Mouse (Mus musculus): Measurements from ENCODE around the gene P2rx1. TPM values are rescaled to one million over a fixed set of nuclear protein-coding genes. Genes with fewer than 3 reads are reported as not detected.

P2rx1 gene
- polyA plus RNA-seq, 1 experiment, result 12.6 TPM

DNA sequence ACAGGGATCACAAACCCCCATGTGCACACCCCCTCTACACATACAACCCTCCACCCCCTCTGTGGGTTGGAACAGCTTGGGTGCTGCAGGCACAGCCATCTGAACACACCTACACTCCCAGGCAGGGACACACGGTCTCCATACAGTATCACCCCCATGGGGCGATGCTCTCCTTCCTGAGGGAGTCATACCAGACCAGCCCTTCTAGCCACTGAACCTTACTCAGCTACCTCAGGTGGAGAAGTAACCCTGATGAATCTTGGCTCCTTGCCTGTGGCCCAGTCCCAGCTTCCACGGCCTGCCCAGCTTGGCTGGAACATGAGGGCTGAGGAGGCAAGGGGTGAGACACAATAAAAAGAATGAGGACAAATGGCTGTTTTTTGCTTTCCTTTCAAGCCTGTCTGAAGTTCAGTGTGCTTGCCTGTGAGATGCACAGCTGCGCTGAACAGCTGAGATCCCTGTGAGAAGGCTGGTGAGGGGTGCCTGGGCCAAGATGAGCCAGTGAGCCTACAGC, 16.0 kb downstream of the P2rx1 start:
- Histone ChIP-seq H3K27me3 (ENCODE audit: control insufficient read depth, insufficient read depth, low read length) (no peaks in the 10 kb centered on the region), H3K4me3 (ENCODE audit: low read depth, low read length) (no peak overlapping the region), H3K36me3 (ENCODE audit: control insufficient read depth, insufficient read depth, low read length) (no peaks in the 10 kb centered on the region), H3K27ac (ENCODE audit: insufficient read depth, low read depth, low read length) (no peak overlapping the region), H3K4me1 (ENCODE audit: control insufficient read depth, insufficient read depth, insufficient read length, low read length) (peaks cover 7% of the 10 kb centered on the region)
- TF ChIP-seq CTCF (IDR thresholded peaks at IDR 0.05; ENCODE audit: extremely low read depth, insufficient read length, insufficient replicate concordance, low read depth, low read length) (no peak), POLR2A (IDR thresholded peaks at IDR 0.05; ENCODE audit: low read depth, low read length) (no peak)
- 72% methylated on average over 4 of the region's 4 CpGs for WGBS

DNA sequence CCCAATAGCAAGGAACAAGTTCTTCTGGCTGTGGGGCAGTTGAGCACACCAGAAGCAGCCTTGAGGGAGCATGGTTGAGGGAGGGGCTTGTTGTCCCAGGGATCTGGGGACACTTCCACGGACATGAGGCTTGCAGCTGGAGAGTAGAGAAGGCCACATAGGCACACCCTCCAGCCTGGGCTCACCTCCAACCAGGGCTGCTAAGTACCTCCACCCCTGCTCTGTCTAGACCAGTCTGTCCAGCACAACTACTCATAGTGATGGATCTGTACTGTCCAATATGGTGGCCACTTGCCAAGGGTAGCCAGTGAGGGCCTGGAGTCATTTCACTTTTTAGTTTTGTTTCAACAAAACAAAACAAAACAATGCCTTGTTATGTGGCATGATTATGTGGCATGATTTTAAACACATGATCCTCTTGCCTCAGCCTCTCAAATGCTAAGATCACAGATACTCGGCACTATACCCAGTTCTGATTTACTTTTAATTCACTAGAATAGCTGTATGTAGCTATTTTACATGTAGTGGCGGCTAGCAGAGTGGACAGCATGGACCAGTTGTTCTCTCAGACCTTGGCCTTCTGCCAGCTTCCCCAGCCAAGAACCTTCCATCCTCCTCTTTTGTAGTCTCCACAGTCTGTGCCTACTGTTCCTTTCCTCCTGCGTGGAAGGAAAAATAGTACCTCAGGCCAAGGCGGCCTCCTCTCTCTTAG, 16.6 kb downstream of the P2rx1 start:
- Histone ChIP-seq H3K4me1 (ENCODE audit: control insufficient read depth, insufficient read depth, insufficient read length, low read length) (peaks cover 7% of the 10 kb centered on the region), H3K27ac (ENCODE audit: insufficient read depth, low read depth, low read length) (no peak overlapping the region), H3K36me3 (ENCODE audit: control insufficient read depth, insufficient read depth, low read length) (no peaks in the 10 kb centered on the region), H3K27me3 (ENCODE audit: control insufficient read depth, insufficient read depth, low read length) (no peaks in the 10 kb centered on the region), H3K4me3 (ENCODE audit: low read depth, low read length) (no peak overlapping the region)
- WGBS, result 68% methylated on average over 5 of the region's 5 CpGs
- no peak for TF ChIP-seq POLR2A (IDR thresholded peaks at IDR 0.05; ENCODE audit: low read depth, low read length)
- TF ChIP-seq CTCF (IDR thresholded peaks at IDR 0.05; ENCODE audit: extremely low read depth, insufficient read length, insufficient replicate concordance, low read depth, low read length), result no peak

DNA sequence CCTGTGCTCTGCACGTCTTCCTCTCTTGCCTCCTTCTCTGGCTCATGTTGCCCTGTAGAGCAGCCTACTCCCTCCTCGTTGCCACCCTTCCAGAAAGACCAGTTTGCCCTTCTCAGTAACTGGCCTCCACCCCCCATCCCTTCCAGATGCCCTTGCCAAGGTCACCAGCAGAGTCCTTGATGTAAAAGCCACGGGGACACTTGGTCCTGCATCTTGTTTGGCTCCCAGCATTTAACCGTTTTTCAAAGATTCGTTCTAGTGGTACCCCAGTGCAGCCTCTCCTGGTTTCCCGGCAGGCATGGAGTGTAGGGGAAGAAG, 17.2 kb downstream of the P2rx1 start:
- TF ChIP-seq POLR2A (IDR thresholded peaks at IDR 0.05; ENCODE audit: low read depth, low read length) (no peak), CTCF (IDR thresholded peaks at IDR 0.05; ENCODE audit: extremely low read depth, insufficient read length, insufficient replicate concordance, low read depth, low read length) (no peak)
- no peaks in the 10 kb centered on the region for H3K27me3 ChIP-seq (ENCODE audit: control insufficient read depth, insufficient read depth, low read length)
- H3K4me1 ChIP-seq (ENCODE audit: control insufficient read depth, insufficient read depth, insufficient read length, low read length), result peaks cover 7% of the 10 kb centered on the region
- 65% methylated on average over 6 of the region's 6 CpGs for WGBS
- no peaks in the 10 kb centered on the region for H3K36me3 ChIP-seq (ENCODE audit: control insufficient read depth, insufficient read depth, low read length)
- no peak overlapping the region for H3K27ac ChIP-seq (ENCODE audit: insufficient read depth, low read depth, low read length)
- H3K4me3 ChIP-seq (ENCODE audit: low read depth, low read length), result no peak overlapping the region

DNA sequence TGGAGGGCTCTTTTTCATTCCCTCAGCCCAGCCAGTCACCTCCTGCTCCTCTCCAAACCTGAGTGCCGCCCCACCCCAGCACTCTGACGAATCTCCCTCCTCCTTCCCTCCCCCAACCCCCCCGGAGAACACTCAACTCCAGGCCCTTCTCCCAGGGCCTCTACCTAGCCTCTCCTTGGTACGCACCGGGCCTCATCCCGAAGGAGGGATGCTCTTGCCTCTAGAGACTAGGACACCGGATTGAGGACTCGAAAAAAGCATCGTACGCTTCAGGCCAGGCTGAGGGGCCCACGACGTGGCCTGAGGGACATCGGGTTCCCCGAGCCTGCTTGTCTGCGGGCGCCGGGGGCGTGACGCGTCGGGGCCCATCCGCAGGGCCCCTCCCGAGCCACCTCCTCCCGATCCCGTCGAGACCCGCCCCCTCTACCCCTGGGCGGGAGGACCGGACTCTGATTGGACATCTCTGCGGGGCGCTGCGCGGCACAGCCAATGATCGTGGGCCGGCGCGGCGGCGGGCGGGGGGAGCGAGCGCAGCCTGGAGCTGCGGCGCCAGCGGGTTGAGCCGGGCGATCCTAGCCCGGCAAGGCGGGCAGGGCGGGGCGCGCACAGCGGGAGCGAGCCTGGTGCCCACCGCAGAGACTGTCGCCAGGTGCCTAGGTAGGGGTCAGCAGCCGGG, 19.7 kb downstream of the P2rx1 start, which contains the start of gene Camkk1:
Gene Camkk1, plus strand, starts transcription at position 538 of the 676 bp plus-strand sequence.
- no peaks in the 10 kb centered on the region for H3K27me3 ChIP-seq (ENCODE audit: control insufficient read depth, insufficient read depth, low read length)
- peak within 1 kb of the TSS; percentile 73 for H3K4me3 ChIP-seq (ENCODE audit: low read depth, low read length)
- TF ChIP-seq POLR2A (IDR thresholded peaks at IDR 0.05; ENCODE audit: low read depth, low read length) (no peak; the same call in 1 of the 2 replicates), CTCF (IDR thresholded peaks at IDR 0.05; ENCODE audit: extremely low read depth, insufficient read length, insufficient replicate concordance, low read depth, low read length) (no peak)
- H3K36me3 ChIP-seq (ENCODE audit: control insufficient read depth, insufficient read depth, low read length), result no peaks in the 10 kb centered on the region
- peaks cover 7% of the 10 kb centered on the region for H3K4me1 ChIP-seq (ENCODE audit: control insufficient read depth, insufficient read depth, insufficient read length, low read length)
- no peak within 1 kb of the TSS for H3K27ac ChIP-seq (ENCODE audit: insufficient read depth, low read depth, low read length)
- under 1% methylated on average over 57 of the region's 57 CpGs for WGBS

DNA sequence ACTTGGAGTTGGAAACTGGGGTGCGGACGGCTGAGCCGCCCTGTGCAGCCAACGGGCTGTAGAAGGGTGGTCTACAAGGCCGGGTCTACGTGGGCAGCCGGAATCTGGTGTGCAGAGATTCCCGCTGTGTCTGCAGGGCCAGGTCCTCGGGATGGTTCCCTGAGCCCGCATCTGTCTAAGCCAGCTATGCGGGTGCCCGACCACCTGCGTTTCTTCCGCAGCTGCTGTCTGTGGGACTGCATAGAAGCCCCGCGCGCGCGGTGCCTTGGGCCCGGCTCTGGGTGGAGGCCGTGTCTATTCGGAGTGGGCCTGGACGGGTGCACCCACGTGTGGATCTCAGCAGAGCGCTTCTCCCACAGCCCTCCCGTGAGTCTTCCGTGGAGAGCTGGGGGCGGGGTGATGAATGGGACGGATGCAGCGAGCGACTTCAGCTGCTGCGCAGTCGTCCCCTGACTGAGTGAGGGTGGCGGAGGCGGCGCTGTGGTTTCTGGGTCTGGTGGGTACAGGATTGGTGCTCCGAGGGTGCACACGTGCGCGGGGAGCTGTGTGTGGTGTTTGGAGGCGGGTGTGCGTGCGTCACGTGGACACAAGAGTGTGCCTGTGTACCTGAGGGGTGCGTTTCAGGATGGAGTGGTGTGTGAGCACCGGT, 20.4 kb downstream of the P2rx1 start:
- no peak for TF ChIP-seq CTCF (IDR thresholded peaks at IDR 0.05; ENCODE audit: extremely low read depth, insufficient read length, insufficient replicate concordance, low read depth, low read length)
- 0 out of 2 replicates have a peak, but pooled peaks have one; percentile 20 for TF ChIP-seq POLR2A (IDR thresholded peaks at IDR 0.05; ENCODE audit: low read depth, low read length)
- Histone ChIP-seq H3K4me1 (ENCODE audit: control insufficient read depth, insufficient read depth, insufficient read length, low read length) (peaks cover 9% of the 10 kb centered on the region), H3K4me3 (ENCODE audit: low read depth, low read length) (peak overlapping the region; percentile 73), H3K27me3 (ENCODE audit: control insufficient read depth, insufficient read depth, low read length) (no peaks in the 10 kb centered on the region), H3K27ac (ENCODE audit: insufficient read depth, low read depth, low read length) (no peak overlapping the region), H3K36me3 (ENCODE audit: control insufficient read depth, insufficient read depth, low read length) (no peaks in the 10 kb centered on the region)
- 2% methylated on average over 46 of the region's 46 CpGs for WGBS

DNA sequence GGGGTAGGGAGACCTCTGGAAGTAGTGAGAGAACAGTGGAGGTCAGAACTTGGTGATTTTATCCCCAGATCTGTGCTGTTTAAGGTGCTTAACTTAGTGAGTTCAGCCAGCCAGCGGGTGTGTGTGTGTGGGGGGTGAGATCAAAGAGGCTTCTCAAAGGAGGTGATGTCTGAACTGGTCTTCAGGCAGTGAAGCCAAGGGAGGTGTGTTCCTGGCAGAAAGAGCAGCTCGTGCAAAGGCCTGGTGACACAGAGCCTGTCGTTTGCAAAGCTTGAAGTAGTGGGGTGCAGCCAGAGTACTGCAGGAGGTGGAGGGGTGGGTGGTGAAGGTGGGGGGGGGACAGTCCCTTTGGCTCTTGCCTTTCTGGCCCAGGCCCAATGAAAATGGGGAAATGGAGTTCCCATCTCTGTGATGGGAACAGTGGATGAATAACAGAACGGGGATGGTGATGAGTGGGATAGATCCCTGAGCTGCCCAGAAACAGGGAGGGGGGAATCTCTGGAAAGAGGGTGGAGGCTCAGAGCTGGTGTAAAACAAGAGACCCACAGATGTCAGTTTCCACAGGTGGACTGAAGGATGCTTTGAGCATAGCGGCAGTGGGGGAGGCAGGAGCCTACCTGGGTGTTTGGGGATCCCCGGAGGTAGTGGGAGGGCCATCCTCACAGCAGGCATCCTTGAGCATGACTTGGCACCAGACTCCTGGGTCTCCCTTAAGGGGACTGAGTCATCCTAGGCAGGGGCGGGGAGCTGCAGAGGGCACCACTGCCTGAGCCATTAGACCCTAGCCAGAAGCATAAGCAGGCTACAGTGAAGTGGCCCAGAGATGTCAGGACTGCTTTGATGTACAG, 22.3 kb downstream of the P2rx1 start:
- H3K4me1 ChIP-seq (ENCODE audit: control insufficient read depth, insufficient read depth, insufficient read length, low read length), result peaks cover 15% of the 10 kb centered on the region
- WGBS, result 66% methylated on average over 7 of the region's 7 CpGs
- TF ChIP-seq POLR2A (IDR thresholded peaks at IDR 0.05; ENCODE audit: low read depth, low read length) (no peak), CTCF (IDR thresholded peaks at IDR 0.05; ENCODE audit: extremely low read depth, insufficient read length, insufficient replicate concordance, low read depth, low read length) (no peak)

More for the DNA sequence above, 22.3 kb downstream of the P2rx1 start:
- Histone ChIP-seq H3K27me3 (ENCODE audit: control insufficient read depth, insufficient read depth, low read length) (no peaks in the 10 kb centered on the region), H3K4me3 (ENCODE audit: low read depth, low read length) (no peak overlapping the region), H3K36me3 (ENCODE audit: control insufficient read depth, insufficient read depth, low read length) (no peaks in the 10 kb centered on the region), H3K27ac (ENCODE audit: insufficient read depth, low read depth, low read length) (no peak overlapping the region)

Data from small intestine, adult 2 months (tissue).